Mouse (Mus musculus) heart, embryonic 12.5 days (tissue): ENCODE measurements at regions not wholly inside any gene's neighbourhood (a gene's known extent, or its start where the extent isn't known, plus 50 kb on each side); places are given as distances from the start of the nearest gene placed in this dataset.

Source experiments
- ATAC-seq: fragments of 200-750 bp; cut with Nextera tagmentation; 2 replicates; pipeline ENCODE4 v1.8.0; 2017; ENCODE audit warnings: moderate TSS enrichment, moderate library complexity; ENCODE audit not compliant: insufficient number of reproducible peaks, low FRiP score
- H3K27ac ChIP-seq: fragments of 300-500 bp; sonication (generic); 2 replicates; pipeline ENCODE4 v1.5.1; 2016; ENCODE audit warnings: mild to moderate bottlenecking, moderate library complexity; ENCODE audit not compliant: poor library complexity, severe bottlenecking
- H3K27me3 ChIP-seq: fragments of 300-500 bp; sonication (generic); replicated peaks from 2 replicates; pipeline ENCODE4 v1.6.1; 2016; ENCODE audit warnings: mild to moderate bottlenecking, moderate library complexity
- H3K36me3 ChIP-seq: fragments of 300-500 bp; sonication (generic); 2 replicates; pipeline ENCODE4 v1.6.1; 2016; ENCODE audit warnings: mild to moderate bottlenecking, moderate library complexity
- H3K4me1 ChIP-seq: fragments of 300-500 bp; sonication (generic); replicated peaks from 2 replicates; pipeline ENCODE4 v1.6.1; 2016; ENCODE audit warnings: mild to moderate bottlenecking
- H3K4me2 ChIP-seq: fragments of 300-500 bp; sonication (generic); 2 replicates; pipeline ENCODE4 v1.6.1; 2016; ENCODE audit warnings: mild to moderate bottlenecking, moderate library complexity
- H3K4me3 ChIP-seq: fragments of 300-500 bp; sonication (generic); 2 replicates; pipeline ENCODE4 v1.5.1; 2016; ENCODE audit warnings: mild to moderate bottlenecking
- H3K9ac ChIP-seq: fragments of 300-500 bp; sonication (generic); 2 replicates; pipeline ENCODE4 v1.6.1; 2016; ENCODE audit warnings: mild to moderate bottlenecking, moderate library complexity
- H3K9me3 ChIP-seq: fragments of 300-500 bp; sonication (generic); replicated peaks from 2 replicates; pipeline ENCODE4 v1.6.1; 2016; ENCODE audit warnings: mild to moderate bottlenecking, moderate library complexity
- WGBS: fragments of 180-500 bp; shearing (Covaris S2); methylation state at CpG from one replicate; pipeline ENCODE4 v1.1.7; 2016; 5-methylcytosine and 5-hydroxymethylcytosine counted together

- no peaks in the 10 kb centered on the region for H3K27me3 ChIP-seq
- WGBS, result 78% methylated on average over 3 of the region's 3 CpGs
- H3K9me3 ChIP-seq, result no peaks in the 10 kb centered on the region
- H3K4me3 ChIP-seq, result no peak overlapping the region
- H3K4me1 ChIP-seq, result no peaks in the 10 kb centered on the region
- H3K36me3 ChIP-seq, result no peaks in the 10 kb centered on the region
- no peak for ATAC-seq
- no peak overlapping the region for H3K4me2 ChIP-seq
- no peak overlapping the region for H3K27ac ChIP-seq
- H3K9ac ChIP-seq, result no peak overlapping the region
Observed at GRCm38 (mm10) chr14:17057355-17057754, 238.4 kb upstream of the Rarb start.

- H3K9ac ChIP-seq, result no peak overlapping the region
- no peaks in the 10 kb centered on the region for H3K9me3 ChIP-seq
- 38% methylated on average over 1 of the region's 1 CpGs for WGBS
- no peaks in the 10 kb centered on the region for H3K27me3 ChIP-seq
- no peak for ATAC-seq
- H3K36me3 ChIP-seq, result no peaks in the 10 kb centered on the region
- H3K27ac ChIP-seq, result no peak overlapping the region
- no peak overlapping the region for H3K4me3 ChIP-seq
- no peak overlapping the region for H3K4me2 ChIP-seq
- H3K4me1 ChIP-seq, result no peaks in the 10 kb centered on the region
Observed at GRCm38 (mm10) chr14:17055741-17056140, 236.8 kb upstream of the Rarb start.

GRCm38 (mm10) chr14:17054381-17054780 is 235.4 kb upstream of the Rarb start:
- Histone ChIP-seq H3K27ac (no peak overlapping the region), H3K9ac (no peak overlapping the region), H3K27me3 (no peaks in the 10 kb centered on the region), H3K4me2 (no peak overlapping the region), H3K4me1 (no peaks in the 10 kb centered on the region), H3K36me3 (no peaks in the 10 kb centered on the region), H3K4me3 (no peak overlapping the region), H3K9me3 (no peaks in the 10 kb centered on the region)
- ATAC-seq, result no peak
- 71% methylated on average over 3 of the region's 3 CpGs for WGBS

GRCm38 (mm10) chr14:17046808-17047207 is 227.9 kb upstream of the Rarb start:
- no peak overlapping the region for H3K4me2 ChIP-seq
- no peak overlapping the region for H3K27ac ChIP-seq
- WGBS, result 52% methylated on average over 2 of the region's 2 CpGs
- no peaks in the 10 kb centered on the region; the same call in 1 of the 2 replicates for H3K4me1 ChIP-seq
- no peak overlapping the region for H3K9ac ChIP-seq
- no peak overlapping the region for H3K4me3 ChIP-seq
- H3K9me3 ChIP-seq, result no peaks in the 10 kb centered on the region
- no peak for ATAC-seq
- no peaks in the 10 kb centered on the region for H3K36me3 ChIP-seq
- no peaks in the 10 kb centered on the region for H3K27me3 ChIP-seq

GRCm38 (mm10) chr14:17045426-17046132 is 226.6 kb upstream of the Rarb start:
- no peak for ATAC-seq
- Histone ChIP-seq H3K4me2 (no peak overlapping the region), H3K9me3 (no peaks in the 10 kb centered on the region), H3K9ac (no peak overlapping the region), H3K4me3 (no peak overlapping the region), H3K4me1 (no peaks in the 10 kb centered on the region; the same call in 1 of the 2 replicates), H3K36me3 (no peaks in the 10 kb centered on the region), H3K27me3 (no peaks in the 10 kb centered on the region), H3K27ac (no peak overlapping the region)
- 82% methylated on average over 8 of the region's 8 CpGs for WGBS

GRCm38 (mm10) chr14:17020603-17021356 is 201.8 kb upstream of the Rarb start:
- Histone ChIP-seq H3K9ac (no peak overlapping the region), H3K9me3 (no peaks in the 10 kb centered on the region), H3K4me1 (no peaks in the 10 kb centered on the region), H3K27ac (no peak overlapping the region), H3K4me3 (no peak overlapping the region), H3K36me3 (no peaks in the 10 kb centered on the region), H3K4me2 (no peak overlapping the region), H3K27me3 (no peaks in the 10 kb centered on the region)
- WGBS, result 68% methylated on average over 4 of the region's 4 CpGs
- no peak for ATAC-seq

GRCm38 (mm10) chr14:17012931-17013330 is 194.0 kb upstream of the Rarb start:
- 85% methylated on average over 1 of the region's 1 CpGs for WGBS
- H3K4me2 ChIP-seq, result no peak overlapping the region
- H3K9me3 ChIP-seq, result no peaks in the 10 kb centered on the region
- H3K9ac ChIP-seq, result no peak overlapping the region
- no peak overlapping the region for H3K27ac ChIP-seq
- no peak for ATAC-seq
- H3K36me3 ChIP-seq, result no peaks in the 10 kb centered on the region
- H3K27me3 ChIP-seq, result no peaks in the 10 kb centered on the region
- H3K4me1 ChIP-seq, result no peaks in the 10 kb centered on the region
- H3K4me3 ChIP-seq, result no peak overlapping the region

- Histone ChIP-seq H3K4me3 (no peak overlapping the region), H3K36me3 (no peaks in the 10 kb centered on the region), H3K9ac (no peak overlapping the region), H3K4me1 (no peaks in the 10 kb centered on the region), H3K27ac (no peak overlapping the region), H3K27me3 (no peaks in the 10 kb centered on the region), H3K9me3 (no peaks in the 10 kb centered on the region), H3K4me2 (no peak overlapping the region)
- no peak for ATAC-seq
- WGBS, result 81% methylated on average over 1 of the region's 1 CpGs
Observed at GRCm38 (mm10) chr14:17012200-17012599, 193.2 kb upstream of the Rarb start.

GRCm38 (mm10) chr14:17005194-17006018 is 186.4 kb upstream of the Rarb start:
- 88% methylated on average over 8 of the region's 8 CpGs for WGBS
- H3K4me2 ChIP-seq, result no peak overlapping the region
- no peak for ATAC-seq

GRCm38 (mm10) chr14:17004714-17005113 is 185.8 kb upstream of the Rarb start:
- H3K4me2 ChIP-seq, result no peak overlapping the region
- H3K9ac ChIP-seq, result no peak overlapping the region
- 79% methylated on average over 1 of the region's 1 CpGs for WGBS
- no peak for ATAC-seq
- no peak overlapping the region for H3K4me3 ChIP-seq
- H3K4me1 ChIP-seq, result no peaks in the 10 kb centered on the region
- H3K27me3 ChIP-seq, result no peaks in the 10 kb centered on the region
- no peaks in the 10 kb centered on the region for H3K9me3 ChIP-seq
- no peaks in the 10 kb centered on the region for H3K36me3 ChIP-seq
- H3K27ac ChIP-seq, result no peak overlapping the region

More at GRCm38 (mm10) chr14:17005194-17006018, 186.4 kb upstream of the Rarb start:
- no peak overlapping the region for H3K4me3 ChIP-seq
- no peak overlapping the region for H3K27ac ChIP-seq
- no peaks in the 10 kb centered on the region for H3K9me3 ChIP-seq
- no peak overlapping the region for H3K9ac ChIP-seq
- no peaks in the 10 kb centered on the region for H3K27me3 ChIP-seq
- H3K36me3 ChIP-seq, result no peaks in the 10 kb centered on the region
- H3K4me1 ChIP-seq, result no peaks in the 10 kb centered on the region

GRCm38 (mm10) chr14:16996716-16997115 is 177.8 kb upstream of the Rarb start:
- Histone ChIP-seq H3K9me3 (no peaks in the 10 kb centered on the region), H3K36me3 (no peaks in the 10 kb centered on the region), H3K27me3 (no peaks in the 10 kb centered on the region), H3K27ac (no peak overlapping the region), H3K4me1 (no peaks in the 10 kb centered on the region), H3K4me3 (no peak overlapping the region), H3K9ac (no peak overlapping the region), H3K4me2 (no peak overlapping the region)
- WGBS, result 62% methylated on average over 2 of the region's 2 CpGs
- ATAC-seq, result no peak
